Mouse (Mus musculus) midbrain, embryonic 11.5 days (tissue): ENCODE measurements at regions not wholly inside any gene's neighbourhood (a gene's known extent, or its start where the extent isn't known, plus 50 kb on each side); places are given as distances from the start of the nearest gene placed in this dataset.
"Not testable (repeated sequence)": the region's sequence is repeated elsewhere in the genome, so short reads cannot be mapped to it uniquely, and the experiment has no call there.

ENCODE experiments used
- ATAC-seq: fragments of 200-750 bp; cut with Nextera tagmentation; 2 replicates; pipeline ENCODE4 v1.8.0; 2017; ENCODE audit warnings: moderate TSS enrichment, moderate library complexity; ENCODE audit not compliant: low FRiP score
- DNase-seq: peaks from one replicate; pipeline ENCODE4 v3.0.0; 2015; ENCODE audit warnings: low spot score; ENCODE audit errors: missing footprints
- H3K27ac ChIP-seq: fragments of 300-500 bp; sonication (generic); 2 replicates; pipeline ENCODE4 v1.5.1; 2014; ENCODE audit warnings: low read depth, low read length
- H3K27me3 ChIP-seq: fragments of 300-500 bp; sonication (generic); 2 replicates; pipeline ENCODE4 v1.6.1; 2014; ENCODE audit warnings: mild to moderate bottlenecking, low read length, moderate library complexity, mixed read lengths; ENCODE audit not compliant: control insufficient read depth, insufficient read depth
- H3K36me3 ChIP-seq: fragments of 300-500 bp; sonication (generic); 2 replicates; pipeline ENCODE4 v1.6.1; 2014; ENCODE audit warnings: mild to moderate bottlenecking, low read length, moderate library complexity, mixed read lengths; ENCODE audit not compliant: control insufficient read depth, insufficient read depth
- H3K4me1 ChIP-seq: fragments of 300-500 bp; sonication (generic); 2 replicates; pipeline ENCODE4 v1.6.1; 2014; ENCODE audit warnings: low read length; ENCODE audit not compliant: control insufficient read depth, insufficient read depth
- H3K4me2 ChIP-seq: fragments of 300-500 bp; sonication (generic); 2 replicates; pipeline ENCODE4 v1.6.1; 2014; ENCODE audit warnings: mild to moderate bottlenecking, moderate library complexity
- H3K4me3 ChIP-seq: fragments of 300-500 bp; sonication (generic); 2 replicates; pipeline ENCODE4 v1.5.1; 2014; ENCODE audit warnings: low read depth, low read length
- H3K9ac ChIP-seq: fragments of 300-500 bp; sonication (generic); 2 replicates; pipeline ENCODE4 v1.6.1; 2014; ENCODE audit warnings: low read length
- H3K9me3 ChIP-seq: fragments of 300-500 bp; sonication (generic); 2 replicates; pipeline ENCODE4 v1.6.1; 2016; ENCODE audit warnings: low read length; ENCODE audit not compliant: control insufficient read depth
- WGBS: fragments of 180-500 bp; shearing (Covaris S2); extraction: QIAGEN DNeasy Blood & Tissue Kit; methylation state at CpG from one replicate; pipeline ENCODE4 v1.1.7; 2014; 5-methylcytosine and 5-hydroxymethylcytosine counted together

DNA sequence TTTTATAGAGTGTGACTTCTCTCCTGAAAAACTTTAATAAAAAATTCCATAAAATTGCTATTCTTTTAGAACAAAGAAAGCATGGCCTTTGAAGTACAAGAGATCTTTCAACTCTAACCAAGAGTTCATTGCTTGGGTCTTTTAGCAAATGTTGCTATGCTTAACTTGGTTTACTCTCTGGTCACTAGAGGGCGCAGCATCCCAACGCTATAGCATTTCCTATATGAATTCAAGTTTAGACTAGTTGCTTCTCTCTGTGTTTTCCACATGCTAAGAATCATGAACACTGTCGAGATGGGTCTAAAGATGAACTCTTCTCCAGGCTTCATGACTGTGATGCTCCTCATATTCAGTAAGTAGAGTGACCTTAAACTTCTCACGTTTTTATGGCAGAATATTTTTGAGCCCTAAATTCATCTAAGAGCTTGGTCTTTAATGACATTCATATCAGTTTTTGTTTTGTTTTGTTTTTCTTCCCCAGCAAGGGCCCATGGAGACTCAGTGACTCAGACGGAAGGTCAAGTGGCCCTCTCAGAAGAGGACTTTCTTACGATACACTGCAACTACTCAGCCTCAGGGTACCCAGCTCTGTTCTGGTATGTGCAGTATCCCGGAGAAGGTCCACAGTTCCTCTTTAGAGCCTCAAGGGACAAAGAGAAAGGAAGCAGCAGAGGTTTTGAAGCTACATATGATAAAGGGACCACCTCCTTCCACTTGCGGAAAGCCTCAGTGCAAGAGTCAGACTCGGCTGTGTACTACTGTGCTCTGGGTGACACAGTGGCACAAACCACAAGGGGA lies 823.2 kb upstream of the Olfr1507 start:
- H3K4me3 ChIP-seq, H3K4me2 ChIP-seq, H3K36me3 ChIP-seq, H3K27me3 ChIP-seq, ATAC-seq, H3K9ac ChIP-seq, H3K4me1 ChIP-seq, H3K9me3 ChIP-seq, DNase-seq, H3K27ac ChIP-seq: not testable (repeated sequence)
- no CpG with 5 or more reads among the region's 9 CpGs for WGBS

DNA sequence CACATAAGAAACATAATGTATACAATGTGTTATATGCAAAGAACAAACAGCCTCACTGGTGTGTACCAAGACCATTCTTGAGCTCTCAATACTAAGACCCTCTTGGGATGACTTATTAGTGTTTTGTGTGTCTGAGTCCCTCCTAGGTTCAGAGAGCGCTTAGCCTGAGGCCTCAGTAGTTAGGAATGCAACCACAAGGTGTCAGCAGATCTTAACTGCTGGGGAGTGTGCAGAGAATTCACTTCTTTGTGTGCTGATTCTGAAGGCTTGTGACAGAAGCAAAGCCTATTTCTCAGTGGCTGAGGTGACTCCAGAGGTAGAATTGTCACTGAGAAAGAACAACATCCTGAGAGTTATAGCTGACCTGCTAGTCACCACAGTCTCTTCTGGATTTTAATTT lies 816.9 kb upstream of the Olfr1507 start:
- not testable (repeated sequence) for H3K4me2 ChIP-seq, H3K27ac ChIP-seq, DNase-seq, H3K4me3 ChIP-seq, H3K4me1 ChIP-seq, H3K27me3 ChIP-seq, H3K9ac ChIP-seq, H3K36me3 ChIP-seq, H3K9me3 ChIP-seq
- WGBS: 13% methylated on average over 1 of the region's 1 CpGs
- ATAC-seq: peak; percentile 61; the same call in 1 of the 2 replicates

DNA sequence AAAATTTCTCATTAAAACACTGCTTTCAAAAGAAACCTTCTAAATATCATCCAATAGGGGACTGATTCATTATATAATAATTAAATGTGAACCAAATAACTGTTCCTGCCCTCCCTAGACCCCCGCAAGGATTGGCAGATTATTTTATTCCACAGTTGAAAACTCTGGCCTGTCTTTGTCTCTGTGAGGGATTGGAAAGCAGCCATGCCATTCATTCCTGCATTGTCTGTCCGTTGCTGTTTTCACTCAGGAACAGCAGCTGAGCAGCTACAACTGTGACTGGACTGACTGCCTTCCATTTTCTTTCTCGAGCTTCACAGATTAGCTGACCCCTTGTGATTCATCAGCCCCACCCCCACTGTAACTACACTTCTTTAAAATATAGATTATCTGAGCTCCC lies 807.6 kb upstream of the Olfr1507 start:
- H3K4me2 ChIP-seq, H3K27me3 ChIP-seq, DNase-seq, H3K36me3 ChIP-seq, H3K4me1 ChIP-seq, H3K4me3 ChIP-seq, H3K9me3 ChIP-seq, H3K27ac ChIP-seq, H3K9ac ChIP-seq: not testable (repeated sequence)
- ATAC-seq: peak; percentile 80
- whole genome bisulfite sequencing: no CpG with 5 or more reads among the region's 3 CpGs

DNA sequence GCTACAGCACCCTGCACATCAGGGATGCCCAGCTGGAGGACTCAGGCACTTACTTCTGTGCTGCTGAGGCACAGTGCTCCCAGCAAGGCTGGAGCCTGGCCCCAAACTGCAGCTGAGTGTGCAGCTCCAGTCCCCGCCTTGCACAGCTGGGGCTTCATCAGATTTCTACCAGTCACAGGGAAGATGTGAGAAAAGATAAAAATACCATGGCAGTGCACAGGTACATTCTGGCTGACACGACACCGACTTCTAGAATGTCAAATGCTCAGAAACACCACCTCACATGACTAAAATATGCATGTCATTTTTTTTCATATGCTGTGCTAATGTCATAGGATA lies 806.9 kb upstream of the Olfr1507 start:
- H3K27me3 ChIP-seq, H3K4me1 ChIP-seq, H3K4me3 ChIP-seq, H3K4me2 ChIP-seq, H3K9ac ChIP-seq, H3K9me3 ChIP-seq, H3K27ac ChIP-seq, H3K36me3 ChIP-seq, DNase-seq: not testable (repeated sequence)
- ATAC-seq: peak; percentile 55; the same call in 1 of the 2 replicates
- no CpG with 5 or more reads among the region's 3 CpGs for WGBS

DNA sequence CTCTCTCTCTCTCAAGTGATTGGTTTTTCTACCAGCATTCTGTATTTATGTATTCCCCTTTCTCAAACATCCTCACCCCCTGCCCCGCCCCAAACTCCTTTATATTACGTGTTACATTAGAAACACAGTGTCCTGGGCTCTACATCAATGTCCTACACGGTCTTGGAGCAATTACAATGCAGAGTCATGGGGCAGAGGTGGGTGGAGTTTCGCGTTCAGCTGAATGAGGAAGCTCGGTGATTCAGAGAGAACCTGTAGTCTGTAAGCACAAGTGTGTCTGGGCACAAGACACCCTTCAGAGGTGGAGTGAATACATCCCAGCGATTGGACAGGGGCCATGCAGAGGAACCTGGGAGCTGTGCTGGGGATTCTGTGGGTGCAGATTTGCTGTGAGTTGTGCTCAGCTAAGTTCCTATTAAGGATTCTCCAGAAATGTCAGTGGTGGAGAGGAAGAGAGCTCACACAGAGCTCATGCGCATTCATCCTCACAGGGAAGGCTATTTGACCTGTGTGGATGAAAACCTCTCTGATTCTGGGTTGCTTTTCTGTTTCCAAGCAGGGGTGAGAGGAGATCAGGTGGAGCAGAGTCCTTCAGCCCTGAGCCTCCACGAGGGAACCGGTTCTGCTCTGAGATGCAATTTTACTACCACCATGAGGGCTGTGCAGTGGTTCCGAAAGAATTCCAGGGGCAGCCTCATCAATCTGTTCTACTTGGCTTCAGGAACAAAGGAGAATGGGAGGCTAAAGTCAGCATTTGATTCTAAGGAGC lies 806.4 kb upstream of the Olfr1507 start:
- H3K9me3 ChIP-seq, H3K27me3 ChIP-seq, H3K9ac ChIP-seq, H3K4me3 ChIP-seq, H3K36me3 ChIP-seq, H3K4me2 ChIP-seq, H3K27ac ChIP-seq, H3K4me1 ChIP-seq, DNase-seq: not testable (repeated sequence)
- WGBS: no CpG with 5 or more reads among the region's 11 CpGs
- ATAC-seq: peak; percentile 58

DNA sequence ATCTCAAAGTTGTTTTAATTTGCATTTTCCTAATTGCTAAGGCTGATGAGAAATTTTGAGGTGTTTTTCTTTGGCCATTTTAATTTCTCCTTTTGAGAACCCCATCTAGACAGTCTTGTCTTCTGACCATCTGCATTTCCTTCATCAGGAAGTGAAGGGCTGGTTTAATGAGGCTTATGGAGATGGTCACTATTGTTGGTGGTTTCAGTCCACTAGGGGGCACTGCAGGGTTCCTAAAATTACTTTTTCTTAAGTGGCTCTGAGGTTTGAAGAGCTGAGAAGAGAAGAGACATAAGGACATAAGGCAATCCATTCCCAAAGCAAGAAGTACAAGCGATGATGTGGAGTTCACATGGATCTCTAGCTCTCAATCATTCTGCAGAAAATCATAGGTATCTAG lies 805.6 kb upstream of the Olfr1507 start:
- H3K4me3 ChIP-seq, H3K4me1 ChIP-seq, H3K9me3 ChIP-seq, H3K27me3 ChIP-seq, H3K27ac ChIP-seq, H3K9ac ChIP-seq, DNase-seq, H3K36me3 ChIP-seq, H3K4me2 ChIP-seq: not testable (repeated sequence)
- WGBS: 68% methylated on average over 1 of the region's 1 CpGs
- peak; percentile 6; the same call in 1 of the 2 replicates for ATAC-seq

DNA sequence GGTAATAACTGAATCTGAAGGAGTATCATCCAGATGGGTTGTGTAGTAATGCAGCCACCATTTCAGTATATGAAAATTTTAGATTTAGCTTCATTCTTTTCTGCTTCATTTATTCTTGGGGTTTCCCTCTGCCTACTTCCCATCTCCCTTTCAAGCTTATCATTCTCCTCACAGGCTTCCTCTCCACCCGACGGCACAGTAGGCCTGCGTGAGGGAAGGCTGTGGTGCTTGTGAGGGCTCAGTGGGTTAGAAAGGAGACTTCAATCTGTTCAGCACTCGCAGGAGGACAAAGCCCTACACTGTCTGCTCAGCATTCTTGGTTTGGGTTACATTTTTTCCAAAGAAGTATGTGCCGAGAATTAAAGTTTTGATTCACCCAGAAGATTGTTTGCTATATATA lies 804.2 kb upstream of the Olfr1507 start:
- ATAC-seq, H3K4me3 ChIP-seq, DNase-seq, H3K9me3 ChIP-seq, H3K27ac ChIP-seq, H3K4me2 ChIP-seq, H3K9ac ChIP-seq, H3K27me3 ChIP-seq, H3K36me3 ChIP-seq, H3K4me1 ChIP-seq: not testable (repeated sequence)
- no CpG with 5 or more reads among the region's 5 CpGs for WGBS

DNA sequence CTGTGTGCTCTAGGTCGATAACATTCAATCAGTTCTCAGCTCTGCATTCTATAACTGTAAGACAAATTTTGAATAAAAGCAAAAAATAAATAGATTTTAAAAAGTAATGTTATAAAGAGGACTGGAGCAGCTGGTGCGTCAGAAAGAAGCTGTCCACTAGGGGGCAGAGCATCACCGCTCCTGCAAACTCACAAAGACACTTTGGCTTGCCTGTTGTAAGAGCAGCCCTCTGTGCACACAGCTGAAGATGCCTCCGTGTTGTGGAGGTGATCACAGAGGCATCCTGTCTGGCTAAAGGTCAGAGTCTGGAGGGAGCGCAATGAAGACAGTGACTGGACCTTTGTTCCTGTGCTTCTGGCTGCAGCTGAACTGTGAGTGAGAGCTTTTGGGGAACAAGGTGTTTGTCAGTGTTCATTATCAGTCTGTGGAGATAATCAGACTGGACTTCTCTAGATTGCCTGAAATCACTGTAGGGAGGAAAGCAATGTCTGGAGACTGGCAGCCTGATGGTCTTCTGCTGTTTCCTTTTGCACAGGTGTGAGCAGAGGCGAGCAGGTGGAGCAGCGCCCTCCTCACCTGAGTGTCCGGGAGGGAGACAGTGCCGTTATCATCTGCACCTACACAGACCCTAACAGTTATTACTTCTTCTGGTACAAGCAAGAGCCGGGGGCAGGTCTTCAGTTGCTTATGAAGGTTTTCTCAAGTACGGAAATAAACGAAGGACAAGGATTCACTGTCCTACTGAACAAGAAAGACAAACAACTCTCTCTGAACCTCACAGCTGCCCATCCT lies 788.0 kb upstream of the Olfr1507 start:
- WGBS: no CpG with 5 or more reads among the region's 12 CpGs
- DNase-seq, H3K4me3 ChIP-seq, H3K27me3 ChIP-seq, H3K27ac ChIP-seq, H3K4me2 ChIP-seq, H3K9me3 ChIP-seq, H3K36me3 ChIP-seq, H3K9ac ChIP-seq, H3K4me1 ChIP-seq: not testable (repeated sequence)
- peak; percentile 83; the same call in 1 of the 2 replicates for ATAC-seq

DNA sequence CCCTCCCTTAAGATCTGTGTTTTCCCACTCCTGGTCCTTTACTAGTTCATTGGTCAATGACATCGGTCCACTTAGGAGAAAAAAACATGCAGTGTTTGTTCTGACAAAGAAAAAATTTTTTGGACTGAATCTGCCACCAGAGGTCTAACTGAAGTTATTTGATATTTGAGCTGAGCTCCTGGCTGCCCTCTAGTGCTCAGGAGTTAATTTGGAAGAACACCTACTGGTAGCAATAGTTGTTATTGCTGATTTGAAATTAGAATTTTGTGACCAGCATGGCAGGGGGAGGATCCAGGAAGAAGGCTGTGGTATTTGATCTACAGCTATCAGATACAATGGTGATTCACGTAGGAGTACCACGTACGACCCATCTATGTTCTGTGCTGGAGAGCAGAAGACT lies 777.7 kb upstream of the Olfr1507 start:
- 82% methylated on average over 3 of the region's 4 CpGs for WGBS
- not testable (repeated sequence) for H3K4me2 ChIP-seq, H3K27me3 ChIP-seq, H3K9ac ChIP-seq, DNase-seq, H3K27ac ChIP-seq, H3K36me3 ChIP-seq, H3K4me3 ChIP-seq, ATAC-seq, H3K4me1 ChIP-seq, H3K9me3 ChIP-seq
